19 mouse cellular contexts compared by ENCODE assay signal in genomic region chr11:45806809-45807208, GRCm38 (mm10). TPM values are rescaled to one million over a fixed set of nuclear protein-coding genes. Genes with fewer than 3 reads are reported as not detected.
DNase-seq lines count a peak whose midpoint lies in the region; ATAC-seq and TF ChIP-seq lines count a peak whose summit lies in the region.
"Had no signal": no experiment of that assay in that cellular context is flagged by ENCODE, and none has a peak within 500 bp of the region (broad histone marks: within the 10 kb centered on the region; RNA-seq: fewer than 3 reads in every experiment).

No protein-coding gene starts in this region.

- H3K4me2 ChIP-seq in kidney, embryonic 14.5 days (replicated peaks; ENCODE audit: low read depth, low read length): no peak overlapping the region
- H3K4me2 ChIP-seq: lung, embryonic 15.5 days; midbrain, embryonic 11.5 days had no signal

- H3K36me3 ChIP-seq in kidney, embryonic 14.5 days (ENCODE audit: control insufficient read depth, insufficient read depth, low read length): no peaks in the 10 kb centered on the region
- peaks cover 0 to 50% of the 10 kb centered on the region in 2 experiments; a peak in 2 of 4 replicates for H3K36me3 ChIP-seq in MEL (ENCODE audit: control insufficient read depth in 1 of 2, insufficient read depth in 2 of 2, low read length in 2 of 2)
- H3K36me3 ChIP-seq: heart, embryonic 10.5 days; lung, embryonic 15.5 days had no signal

- ATAC-seq in kidney, embryonic 14.5 days (ENCODE audit: low FRiP score, low TSS enrichment): no peak
- peak; percentile 68 for ATAC-seq in granulocyte monocyte progenitor cell, adult 5-6 weeks (replicated peaks; ENCODE audit: poor library complexity, severe bottlenecking)
- peak; percentile 53 for ATAC-seq in megakaryocyte, adult 5-6 weeks (ENCODE audit: poor library complexity, severe bottlenecking)
- ATAC-seq in inflammation-experienced regulatory T-cells, adult 6 months: no peak
- no peak for ATAC-seq in megakaryocyte-erythroid progenitor cell, adult 5-6 weeks (replicated peaks; ENCODE audit: low FRiP score, low TSS enrichment, poor library complexity, severe bottlenecking)
- ATAC-seq: activated CD4-positive, CD25-positive, alpha-beta regulatory T cell, adult 4 months; CD4-positive, CD25-positive, alpha-beta regulatory T cell, adult 4 months had no signal

- no peak for TF ChIP-seq RAD21 in MEL (IDR thresholded peaks at IDR 0.05; ENCODE audit: low read depth, low read length)

- H3K27ac ChIP-seq in kidney, embryonic 14.5 days (ENCODE audit: low read depth, low read length): peak overlapping the region; percentile 42; the same call in 1 of the 2 replicates
- H3K27ac ChIP-seq in MEL (ENCODE audit: control insufficient read depth, low read depth, low read length): peak overlapping the region; percentile 95
- H3K27ac ChIP-seq: lung, embryonic 15.5 days had no signal

- peaks cover 16% of the 10 kb centered on the region; the same call in 1 of the 2 replicates for H3K4me1 ChIP-seq in kidney, embryonic 14.5 days (ENCODE audit: control insufficient read depth, insufficient read depth, low read length)
- H3K4me1 ChIP-seq in MEL (ENCODE audit: control insufficient read depth in 1 of 2, insufficient read depth in 2 of 2, low read length in 2 of 2): peaks cover 19 to 54% of the 10 kb centered on the region in 2 experiments
- H3K4me1 ChIP-seq: lung, embryonic 15.5 days had no signal

- no peak overlapping the region for H3K9ac ChIP-seq in kidney, embryonic 14.5 days (ENCODE audit: low read depth, low read length)
- no peak overlapping the region for H3K9ac ChIP-seq in MEL (ENCODE audit: control insufficient read depth, low read depth, low read length, poor library complexity, severe bottlenecking)
- H3K9ac ChIP-seq: lung, embryonic 15.5 days had no signal

- no peak overlapping the region for H3K4me3 ChIP-seq in kidney, embryonic 14.5 days (ENCODE audit: low read length)
- no peak overlapping the region for H3K4me3 ChIP-seq in MEL (ENCODE audit: control insufficient read depth in 1 of 2, insufficient read depth in 1 of 2, low read depth in 2 of 2, low read length in 2 of 2)
- H3K4me3 ChIP-seq: heart, embryonic 10.5 days; lung, embryonic 15.5 days; myocyte had no signal

- WGBS in kidney, embryonic 14.5 days: 88% methylated on average over 3 of the region's 3 CpGs

- no peaks in the 10 kb centered on the region for H3K9me3 ChIP-seq in kidney, embryonic 14.5 days (ENCODE audit: control insufficient read depth, low read length)
- H3K9me3 ChIP-seq in MEL (replicated peaks; ENCODE audit: insufficient read depth, low read length): no peaks in the 10 kb centered on the region
- H3K9me3 ChIP-seq: heart, embryonic 10.5 days; lung, embryonic 15.5 days had no signal

- DNase-seq in kidney, postnatal 36 days: no peak
- peak; percentile 70 for DNase-seq in MEL (ENCODE audit: low read depth, low spot score)
- DNase-seq in right cerebral cortex, adult 2 months (ENCODE audit: low spot score in 2 of 2): no peak
- DNase-seq: adrenal gland, postnatal 25 days; cerebellum, postnatal 10 days; heart, postnatal 4 days; right cerebral cortex, adult 18-20 months; thymus, adult 2 months had no signal

- H3K27me3 ChIP-seq in kidney, embryonic 14.5 days (ENCODE audit: control insufficient read depth, insufficient read depth, low read length): no peaks in the 10 kb centered on the region
- no peaks in the 10 kb centered on the region for H3K27me3 ChIP-seq in MEL (ENCODE audit: control insufficient read depth in 1 of 2, insufficient read depth in 2 of 2, low read length in 2 of 2)
- H3K27me3 ChIP-seq: lung, embryonic 15.5 days had no signal

- no peak for TF ChIP-seq EP300 in MEL (IDR thresholded peaks at IDR 0.05; ENCODE audit: low read depth in 1 of 2, low read length in 2 of 2)

- no peak for TF ChIP-seq CTCF in MEL (IDR thresholded peaks at IDR 0.05 in 2 of 3, conservative IDR thresholded peaks at IDR 0.05 in 1 of 3; ENCODE audit: control insufficient read depth in 1 of 3, insufficient read depth in 1 of 3, low read depth in 2 of 3, low read length in 3 of 3, poor library complexity in 1 of 3, severe bottlenecking in 1 of 3)

- no peaks in the 10 kb centered on the region for H3K79me2 ChIP-seq in MEL (ENCODE audit: control insufficient read depth, insufficient read depth, low read length, poor library complexity)

- TF ChIP-seq POLR2A in MEL (IDR thresholded peaks at IDR 0.05; ENCODE audit: control insufficient read depth in 1 of 2, insufficient read depth in 1 of 2, low read depth in 1 of 2, low read length in 2 of 2, poor library complexity in 1 of 2): no peak

TF ChIP-seq in MEL, 35 proteins besides CTCF, POLR2A, EP300 and RAD21:
- TF ChIP-seq ETS1 (IDR thresholded peaks at IDR 0.05; ENCODE audit: low read depth, low read length) (no peak), ZKSCAN1 (IDR thresholded peaks at IDR 0.05; ENCODE audit: low read depth, low read length) (no peak), GATA1 (IDR thresholded peaks at IDR 0.05; ENCODE audit: low read depth, low read length) (no peak)

RNA-seq across cellular contexts. Expression of gene Clint1, which starts 45.0 kb away (rescaled TPM):
- 58.1 and 86.3 TPM in 2 replicates for polyA plus RNA-seq in kidney, embryonic 14.5 days (2014; fragmentation: Nextera tagmentation; extraction: Ambion mirVana)
- 89.8 and 102 TPM in 2 replicates for total RNA-seq in MEL (2012; rRNA removed)
- polyA plus RNA-seq in MEL (2012; ENCODE audit: insufficient read depth in 1 of 2, insufficient read length in 2 of 2, low read depth in 1 of 2, low replicate concordance in 2 of 2, missing spikeins in 1 of 2): 100 to 1,000 TPM in 1 of 2 experiments, 10 to 100 TPM in 1; 58.5 to 184 TPM
- 113 and 131 TPM in 2 replicates for total RNA-seq in granulocyte monocyte progenitor cell, adult 5-6 weeks (2014; fragmentation: Nextera tagmentation)
- total RNA-seq in granulocyte monocyte progenitor cell, adult 5-6 weeks (2017): 118 and 127 TPM in 2 replicates
- total RNA-seq in megakaryocyte, adult 5-6 weeks (2015): 146 and 147 TPM in 2 replicates
- 172 and 194 TPM in 2 replicates for total RNA-seq in megakaryocyte, adult 5-6 weeks (2017)
- polyA plus RNA-seq in inflammation-experienced regulatory T-cells, adult 6 months (2017; shearing (Covaris generic)): 10 to 100 TPM; 36.9 to 52.5 (median 45.6) TPM
- 121 and 126 TPM in 2 replicates for total RNA-seq in megakaryocyte-erythroid progenitor cell, adult 5-6 weeks (2014; fragmentation: Nextera tagmentation)
- 174 and 179 TPM in 2 replicates for total RNA-seq in megakaryocyte-erythroid progenitor cell, adult 5-6 weeks (2017)

Comparison
In these comparisons a context has a peak if more than half of its experiments do, and no peak if none do; other contexts are left out.
1. ATAC-seq: peak in granulocyte monocyte progenitor cell, adult 5-6 weeks (single experiment) and megakaryocyte, adult 5-6 weeks (single experiment); none in kidney, embryonic 14.5 days (single experiment), inflammation-experienced regulatory T-cells, adult 6 months (single experiment) and megakaryocyte-erythroid progenitor cell, adult 5-6 weeks (single experiment).